Mouse (Mus musculus): Measurements from ENCODE around the gene Misp.

Misp gene

DNA sequence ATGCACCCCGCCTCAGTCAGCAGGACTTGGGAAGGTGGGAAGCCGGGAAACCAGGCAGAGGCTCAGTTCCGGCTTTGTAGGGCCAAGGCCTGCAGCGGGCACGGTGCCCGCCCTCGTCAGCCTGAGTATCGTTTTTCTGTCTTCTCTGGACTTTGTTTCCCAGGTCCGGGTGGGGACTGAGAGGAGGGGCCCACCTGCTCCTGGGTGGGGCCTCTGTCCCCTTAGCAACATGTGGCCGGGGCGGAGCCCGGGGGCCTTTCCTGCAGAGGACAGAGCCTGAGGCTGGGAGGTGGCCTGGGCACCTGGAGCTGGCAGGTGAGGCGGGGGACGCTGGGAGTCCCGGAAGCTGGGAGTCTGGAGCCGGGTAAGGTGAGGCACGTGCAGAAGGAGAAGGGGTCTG, 1.6 kb downstream of the Misp start:
- no peak for DNase-seq (ENCODE audit: low spot score in 2 of 2)

DNA sequence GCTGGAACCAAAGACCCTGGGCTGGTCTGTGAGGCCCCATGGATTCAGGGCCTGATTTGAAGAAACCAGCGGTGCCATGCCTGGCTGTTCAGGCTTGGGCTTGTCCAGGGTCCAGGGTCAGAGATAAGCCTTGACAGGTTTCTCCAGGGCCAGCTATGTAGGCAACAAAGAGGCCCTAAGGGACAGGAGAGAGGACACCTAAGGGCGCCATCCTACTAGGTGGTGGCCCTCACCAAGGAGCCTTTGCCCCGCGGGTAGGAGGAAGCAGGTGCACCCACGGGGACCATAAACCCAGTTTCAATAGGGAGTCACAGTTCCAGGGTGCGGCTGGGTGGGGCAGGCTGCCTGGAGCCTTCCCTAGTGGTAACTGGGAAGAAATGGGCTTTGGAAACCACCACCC, 2.2 kb downstream of the Misp start:
- DNase-seq (ENCODE audit: low spot score in 2 of 2) = no peak

- no peak for DNase-seq (ENCODE audit: low spot score in 2 of 2)
These were observed 3.6 kb downstream of the Misp start for GRCm38 (mm10) chr10:79824413-79824812.

DNA sequence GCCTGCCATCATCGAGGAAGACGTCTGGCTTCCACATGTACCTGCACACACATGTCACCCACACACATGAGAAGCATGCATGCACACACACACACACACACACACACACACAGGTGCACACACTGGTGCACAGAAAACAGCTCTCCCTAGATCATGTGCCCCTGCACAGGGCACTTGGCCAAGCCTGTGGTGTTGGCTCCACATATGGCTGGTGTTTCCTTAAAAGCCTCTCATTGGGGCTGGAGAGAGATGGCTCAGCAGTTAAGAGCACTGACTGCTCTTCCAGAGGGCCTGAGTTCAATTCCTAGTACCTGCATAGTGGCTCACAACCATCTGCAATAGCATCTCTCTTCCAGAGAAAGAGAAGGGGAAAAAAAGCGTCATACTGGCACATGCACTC, 10.8 kb downstream of the Misp start:
- DNase-seq (ENCODE audit: low spot score in 2 of 2) = no peak

- DNase-seq (ENCODE audit: low spot score in 2 of 2) = no peak
These were observed 11.4 kb downstream of the Misp start for GRCm38 (mm10) chr10:79832026-79832785.

DNA sequence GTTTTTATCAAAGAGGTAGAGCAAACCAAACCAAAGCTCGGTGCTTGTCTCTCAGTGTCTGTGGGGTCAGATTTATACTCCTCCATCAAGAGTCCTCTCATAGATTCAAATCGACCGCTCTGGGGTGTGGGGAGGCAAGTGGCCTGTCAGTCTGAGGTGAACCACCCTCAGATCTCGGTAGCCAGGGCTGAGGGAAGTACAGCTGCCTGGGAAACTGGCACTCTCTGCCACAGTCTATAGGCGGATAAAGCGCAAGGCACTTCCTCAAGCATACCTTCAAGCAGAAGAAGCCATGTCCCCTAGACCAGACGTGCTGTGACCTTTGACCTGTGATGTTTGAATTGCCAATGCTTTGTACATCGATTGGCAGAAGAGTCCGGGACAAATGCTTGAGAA, 12.0 kb downstream of the Misp start:
- DNase-seq (ENCODE audit: low spot score in 2 of 2) = no peak

DNA sequence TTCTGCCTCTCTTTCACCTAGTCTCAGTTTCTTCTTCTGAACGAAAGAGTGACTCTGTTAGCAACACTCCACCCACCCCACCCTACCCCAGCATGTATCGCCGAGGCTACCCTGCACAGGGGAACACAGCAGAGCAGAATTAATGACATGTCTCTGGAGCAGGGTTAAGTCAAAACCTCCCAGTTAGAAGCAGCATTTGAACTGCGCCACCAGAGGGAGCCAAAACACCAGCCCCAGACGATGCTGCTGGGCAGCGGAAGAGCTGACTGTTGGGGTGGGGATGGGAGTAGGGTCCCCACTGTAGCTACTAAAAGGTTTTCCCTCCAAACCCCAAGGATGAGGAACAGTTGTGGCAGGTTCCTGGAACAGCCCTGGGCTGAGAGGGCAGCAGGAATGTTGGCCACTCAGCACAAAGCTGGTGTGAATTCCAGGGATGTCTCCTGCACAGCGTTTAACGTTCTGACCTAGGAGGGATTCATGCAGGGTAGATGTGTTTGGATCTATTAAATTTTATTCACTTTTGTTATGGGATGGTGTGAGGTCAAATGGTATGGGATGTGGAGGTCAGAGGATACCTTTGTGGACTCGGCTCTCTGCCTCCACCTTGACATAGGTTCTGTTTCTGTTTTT, 14.1 kb downstream of the Misp start:
- DNase-seq (ENCODE audit: low spot score in 2 of 2) = peak in 1 of 2 experiments; percentile 59

DNA sequence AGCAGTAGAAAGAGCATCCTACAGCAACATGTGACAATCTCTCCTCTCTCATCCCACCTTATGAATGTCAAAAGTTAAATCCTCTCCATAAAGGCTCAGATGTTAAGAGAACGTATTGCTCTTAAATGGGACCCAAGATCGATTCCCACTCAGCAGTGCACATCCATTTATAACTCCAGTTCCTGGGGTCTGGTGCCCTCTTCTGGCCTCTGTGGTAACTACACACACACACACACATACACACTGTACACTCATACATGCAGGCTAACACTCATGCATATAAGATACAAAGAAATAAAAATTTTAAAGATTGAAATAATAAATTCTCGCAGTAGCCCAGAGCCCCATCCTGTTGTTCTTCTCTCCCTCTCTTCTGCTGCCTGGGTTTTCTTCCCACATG, 16.1 kb downstream of the Misp start:
- DNase-seq (ENCODE audit: low spot score in 2 of 2) = no peak

- no peak for DNase-seq (ENCODE audit: low spot score in 2 of 2)
These were observed 17.4 kb downstream of the Misp start for GRCm38 (mm10) chr10:79838151-79838550.

DNA sequence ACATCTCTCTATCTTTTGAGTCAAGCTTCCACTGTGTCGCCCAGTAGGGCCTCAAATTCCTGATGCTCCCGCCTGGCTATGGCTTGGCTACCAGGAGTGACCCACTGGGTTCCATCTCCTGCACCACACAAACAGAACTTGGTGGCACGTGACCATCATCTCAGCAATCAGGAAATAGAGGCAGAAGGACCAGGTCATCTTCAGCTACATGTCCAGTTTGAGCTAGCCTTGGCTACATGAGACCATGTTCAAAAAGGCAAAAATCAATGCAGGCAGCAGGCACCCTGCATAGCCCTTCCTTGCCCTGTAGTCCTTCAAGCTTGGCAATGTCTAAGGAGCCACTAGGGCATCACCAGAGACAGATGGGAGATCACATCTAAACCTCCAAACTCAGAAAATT, 19.3 kb downstream of the Misp start:
- no peak for DNase-seq (ENCODE audit: low spot score in 2 of 2)

GRCm38 (mm10) chr10:79840644-79841551, 20.1 kb downstream of the Misp start:
- DNase-seq (ENCODE audit: low spot score in 2 of 2) = peak; percentile 58 to 76

- DNase-seq (ENCODE audit: low spot score in 2 of 2) = no peak
These were observed 21.5 kb downstream of the Misp start for GRCm38 (mm10) chr10:79842322-79842721.

DNA sequence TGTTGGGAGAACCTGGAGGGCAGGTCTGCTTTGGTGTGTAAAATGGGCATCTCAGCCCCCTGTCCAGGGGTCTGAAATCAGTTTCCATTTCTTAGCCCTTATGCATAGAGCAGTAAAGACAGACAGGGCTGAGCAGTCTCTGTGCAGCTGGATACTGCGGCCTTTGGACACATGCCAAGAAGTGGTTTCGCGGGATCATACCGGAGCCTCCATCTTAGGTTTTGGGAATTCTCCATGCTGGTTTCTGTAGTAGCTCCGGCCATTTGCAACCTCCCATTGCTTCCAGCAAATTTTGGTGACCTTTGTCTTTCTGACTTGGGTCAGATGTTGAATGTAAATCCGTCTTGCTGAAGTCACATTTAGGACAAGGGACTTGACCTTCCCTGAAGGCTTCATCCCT, 22.7 kb downstream of the Misp start:
- DNase-seq (ENCODE audit: low spot score in 2 of 2) = no peak

GRCm38 (mm10) chr10:79846553-79846952, 25.8 kb downstream of the Misp start:
- no peak for DNase-seq (ENCODE audit: low spot score in 2 of 2)

DNA sequence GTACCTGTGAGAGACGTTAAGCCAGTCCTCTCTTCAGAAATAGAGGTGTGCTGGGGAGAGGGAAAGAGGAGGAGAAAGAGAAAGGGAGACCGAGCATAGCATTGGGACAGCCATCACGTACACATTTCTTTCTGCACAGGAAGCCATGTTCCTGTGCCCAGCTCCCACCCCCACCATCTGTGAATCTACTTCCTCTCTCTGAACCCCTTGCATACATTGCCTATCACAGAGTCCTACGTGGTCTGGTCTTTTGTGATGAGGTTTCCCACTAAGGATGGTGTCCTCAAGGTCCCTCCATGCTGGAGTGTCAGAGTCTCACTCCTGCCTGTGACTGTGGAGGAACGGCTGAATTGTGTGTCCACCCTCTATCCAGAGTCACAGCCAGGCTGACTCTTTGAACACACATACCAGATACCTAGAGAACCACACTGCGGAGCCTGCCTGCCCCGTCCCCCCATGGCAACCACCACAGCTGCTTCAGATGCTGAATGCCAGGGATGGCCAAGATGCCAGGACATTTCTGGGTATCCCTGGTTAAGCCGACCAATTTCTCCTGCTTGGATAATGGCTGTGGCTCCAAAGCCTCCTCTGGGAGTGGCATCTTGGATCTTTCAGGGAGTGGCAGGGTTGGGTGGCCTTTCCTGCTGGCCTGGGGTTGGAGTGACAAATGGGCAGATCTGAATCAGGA, 29.3 kb downstream of the Misp start:
- no peak for DNase-seq (ENCODE audit: low spot score in 2 of 2)

- no peak for DNase-seq (ENCODE audit: low spot score in 2 of 2)
These were observed 30.9 kb downstream of the Misp start for GRCm38 (mm10) chr10:79851653-79852052.

DNA sequence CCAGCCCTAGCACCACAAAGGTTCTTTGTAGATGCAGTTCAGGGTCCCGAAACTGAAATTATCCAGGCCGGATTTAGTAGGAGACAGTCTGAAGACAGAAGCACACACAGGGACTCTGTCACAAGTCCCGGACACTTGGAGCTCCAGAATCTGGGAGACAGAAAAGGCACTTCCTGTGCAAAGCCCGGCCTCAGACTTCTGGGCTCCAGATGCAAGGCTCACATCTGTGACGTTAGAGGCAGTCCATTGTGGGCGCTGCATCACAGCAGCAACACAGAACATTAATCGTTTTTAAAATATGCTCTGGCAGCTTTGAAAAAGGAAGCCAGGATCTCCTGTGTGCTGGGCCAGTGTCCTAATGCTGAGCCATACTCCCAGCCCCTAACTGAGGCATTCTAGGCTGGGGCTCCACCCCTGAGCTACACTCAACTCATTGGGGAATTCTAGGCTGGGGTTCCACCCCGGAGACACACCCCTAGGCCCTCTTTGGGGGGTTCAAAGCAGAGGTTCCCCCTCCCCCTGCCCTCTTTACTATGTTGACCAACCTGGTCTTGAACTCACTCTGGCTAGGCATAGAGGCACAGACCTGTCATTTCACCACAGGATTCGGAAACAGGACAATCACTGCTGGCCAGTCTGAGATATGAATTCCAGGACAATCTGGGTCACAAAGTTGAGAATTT, 31.5 kb downstream of the Misp start:
- DNase-seq (ENCODE audit: low spot score in 2 of 2) = no peak

DNA sequence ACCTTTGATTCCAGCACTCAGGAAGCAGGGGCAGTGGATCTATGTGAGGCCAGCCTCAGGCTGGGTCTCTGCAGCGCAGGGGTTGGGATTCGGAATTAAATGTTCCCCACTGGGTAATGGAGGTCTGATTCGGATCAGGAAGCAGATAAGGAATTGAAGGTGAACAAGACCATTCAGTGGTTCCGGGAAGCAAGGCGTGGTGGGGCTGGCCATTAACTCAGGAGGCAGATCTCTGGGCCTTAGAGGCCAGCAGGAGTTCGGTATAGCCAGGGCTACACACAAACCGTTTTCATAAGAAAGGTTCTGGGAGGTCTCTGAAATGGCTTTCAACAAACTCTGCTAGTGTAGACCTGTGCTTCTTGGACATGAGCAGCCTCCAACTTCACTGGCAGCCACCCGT, 32.0 kb downstream of the Misp start:
- DNase-seq (ENCODE audit: low spot score in 2 of 2) = no peak

DNA sequence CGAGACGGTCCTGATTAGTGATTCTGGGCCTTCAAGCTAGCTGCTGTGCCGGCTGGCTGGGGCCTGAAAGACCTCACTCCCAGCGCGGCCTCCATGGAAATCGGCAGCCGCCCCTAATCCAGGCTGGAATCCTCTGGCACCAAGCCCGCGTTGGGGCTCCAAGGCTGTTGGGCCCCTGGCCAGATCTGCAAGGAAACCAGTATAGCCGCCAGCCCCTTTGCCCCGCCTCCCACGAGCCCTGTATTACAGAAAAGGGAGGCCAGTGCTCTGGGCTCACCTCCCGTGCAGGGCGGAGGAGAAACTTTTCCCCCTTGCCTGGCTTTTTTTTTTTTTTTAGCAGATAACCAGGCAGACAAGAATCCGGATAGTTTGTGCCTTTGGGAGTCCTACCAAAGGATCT, 32.6 kb downstream of the Misp start:
- DNase-seq (ENCODE audit: low spot score in 2 of 2) = peak; percentile 79 to 85

- DNase-seq (ENCODE audit: low spot score in 2 of 2) = peak; percentile 99 to 100
These were observed 33.3 kb downstream of the Misp start, which contains the start of gene Ptbp1 for GRCm38 (mm10) chr10:79853860-79854795. Gene Ptbp1 (plus strand): TSS chr10:79854427.

Measured in frontal cortex, postnatal 14 days (tissue).